10 mouse cellular contexts compared by ENCODE assay signal in the genomic region with DNA sequence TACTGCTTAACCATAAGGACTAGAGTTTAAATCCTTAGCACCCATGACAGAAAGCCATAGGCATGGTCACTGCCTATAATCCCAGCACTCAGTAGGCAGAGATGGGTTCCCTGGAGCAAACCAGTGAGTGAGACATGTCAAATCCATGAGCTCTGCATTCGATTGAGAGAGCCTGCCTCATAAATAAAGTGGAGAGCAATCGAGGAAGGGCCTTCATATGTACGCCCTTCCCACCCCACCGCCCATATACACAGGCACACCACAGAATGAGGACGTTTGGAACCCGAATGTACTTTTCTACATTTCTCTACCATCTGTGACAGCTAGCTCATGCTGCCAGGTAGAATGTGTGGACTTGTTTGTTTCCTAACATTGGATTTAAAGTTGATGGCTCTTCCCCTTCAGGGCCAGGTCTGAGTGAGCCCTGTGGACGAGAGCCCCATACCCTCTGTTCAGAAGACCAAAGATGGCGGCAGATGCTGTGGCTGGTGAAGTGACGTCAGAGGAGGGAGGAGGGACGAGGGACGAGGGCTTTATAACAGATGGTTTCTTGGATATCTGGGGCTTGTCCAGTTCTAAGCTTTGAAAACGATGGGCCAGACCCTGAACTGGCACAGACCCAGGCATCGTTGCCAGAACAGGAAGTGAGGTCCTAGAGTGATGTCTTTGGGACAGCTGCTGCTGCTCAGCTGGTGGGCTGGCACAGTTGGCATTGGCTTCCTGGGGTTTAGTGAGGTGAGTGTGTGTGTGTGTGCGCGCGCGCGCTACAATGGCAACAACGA. TPM values are rescaled to one million over a fixed set of nuclear protein-coding genes. Genes with fewer than 3 reads are reported as not detected.
DNase-seq lines count a peak whose midpoint lies in the region; ATAC-seq and TF ChIP-seq lines count a peak whose summit lies in the region.
"Had no signal": no experiment of that assay in that cellular context is flagged by ENCODE, and none has a peak within 500 bp of the region (broad histone marks: within the 10 kb centered on the region; RNA-seq: fewer than 3 reads in every experiment).

No protein-coding gene starts in this region.

- H3K9ac ChIP-seq in lung, embryonic 16.5 days (ENCODE audit: low read length): no peak overlapping the region

- H3K9me3 ChIP-seq in lung, embryonic 16.5 days (ENCODE audit: control insufficient read depth, low read length): no peaks in the 10 kb centered on the region
- H3K9me3 ChIP-seq: limb, embryonic 10.5 days had no signal

- no peak overlapping the region for H3K4me2 ChIP-seq in lung, embryonic 16.5 days (ENCODE audit: low read depth, low read length)
- no peak overlapping the region for H3K4me2 ChIP-seq in myocyte (ENCODE audit: low read depth)
- H3K4me2 ChIP-seq: heart, embryonic 11.5 days had no signal

- H3K4me1 ChIP-seq in lung, embryonic 16.5 days (replicated peaks; ENCODE audit: control insufficient read depth, insufficient read depth, low read length): peaks cover 15% of the 10 kb centered on the region

- H3K4me3 ChIP-seq in lung, embryonic 16.5 days (ENCODE audit: low read length): no peak overlapping the region
- H3K4me3 ChIP-seq in myocyte: no peak overlapping the region
- H3K4me3 ChIP-seq: limb, embryonic 10.5 days had no signal

- H3K27me3 ChIP-seq in lung, embryonic 16.5 days (ENCODE audit: control insufficient read depth, insufficient read depth, low read depth, low read length): no peaks in the 10 kb centered on the region
- no peaks in the 10 kb centered on the region for H3K27me3 ChIP-seq in myocyte (ENCODE audit: control insufficient read depth, insufficient read depth, insufficient read length)

- no peak overlapping the region for H3K27ac ChIP-seq in lung, embryonic 16.5 days (ENCODE audit: low read length)
- H3K27ac ChIP-seq: limb, embryonic 10.5 days had no signal

- no peak for TF ChIP-seq POLR2A in myocyte (IDR thresholded peaks at IDR 0.05; ENCODE audit: insufficient read length, low read depth)

- H3K79me2 ChIP-seq in myocyte (ENCODE audit: control insufficient read depth, insufficient read depth): peaks cover 10% of the 10 kb centered on the region

- no peaks in the 10 kb centered on the region for H3K36me3 ChIP-seq in lung, embryonic 16.5 days (ENCODE audit: control insufficient read depth, insufficient read depth, low read length)
- H3K36me3 ChIP-seq in myocyte (ENCODE audit: control insufficient read depth, insufficient read depth): no peaks in the 10 kb centered on the region
- H3K36me3 ChIP-seq: limb, embryonic 10.5 days had no signal

- WGBS in lung, embryonic 16.5 days: 68% methylated on average over 19 of the region's 19 CpGs

- peak; percentile 29; the same call in 1 of the 2 replicates for ATAC-seq in lung, embryonic 16.5 days (ENCODE audit: low read depth)
- ATAC-seq in erythroblast, adult 5-6 weeks (replicated peaks; ENCODE audit: low FRiP score, poor library complexity, severe bottlenecking): no peak
- ATAC-seq in erythroid progenitor cell, adult 5-6 weeks (replicated peaks; ENCODE audit: low FRiP score, poor library complexity, severe bottlenecking): no peak

- DNase-seq in lung, postnatal 25 days (ENCODE audit: low spot score): no peak
- peak; percentile 86 to 87 for DNase-seq in cerebellum, adult 18-20 months
- DNase-seq in cerebellum, postnatal 4 days (ENCODE audit: low spot score in 2 of 2): peak; percentile 55 to 83
- DNase-seq: kidney, adult 8-10 months had no signal

- no peak overlapping the region for H3ac ChIP-seq in myocyte (ENCODE audit: control insufficient read depth, insufficient read length)

TF ChIP-seq in myocyte, 11 proteins besides CTCF, POLR2A, EP300 and RAD21:
- no peak for TF ChIP-seq USF1 (IDR thresholded peaks at IDR 0.05; ENCODE audit: low read depth)
- TF ChIP-seq E2F4 (IDR thresholded peaks at IDR 0.05; ENCODE audit: insufficient read depth): no peak
- TF ChIP-seq MAX (IDR thresholded peaks at IDR 0.05; ENCODE audit: low read depth): no peak
- peak in 2 of 3 experiments; percentile 73 to 78 for TF ChIP-seq MYOD1 (IDR thresholded peaks at IDR 0.05; ENCODE audit: control insufficient read depth in 1 of 3, insufficient read length in 2 of 3, low read depth in 2 of 3)
- TF ChIP-seq CEBPB (IDR thresholded peaks at IDR 0.05; ENCODE audit: insufficient read depth, poor library complexity, severe bottlenecking): no peak
- TF ChIP-seq SRF (IDR thresholded peaks at IDR 0.05; ENCODE audit: control insufficient read depth, insufficient read length, low read depth): no peak
- no peak for TF ChIP-seq TCF3 (IDR thresholded peaks at IDR 0.05; ENCODE audit: insufficient read length, low read depth)
- TF ChIP-seq POLR2AphosphoS2 (IDR thresholded peaks at IDR 0.05; ENCODE audit: insufficient read length, low read depth): no peak
- no peak for TF ChIP-seq REST (IDR thresholded peaks at IDR 0.05; ENCODE audit: insufficient read depth, insufficient read length)
- no peak for TF ChIP-seq TCF12 (IDR thresholded peaks at IDR 0.05; ENCODE audit: insufficient read depth, poor library complexity, severe bottlenecking)
- peak in 2 of 3 experiments; percentile 43 to 66 for TF ChIP-seq MYOG (IDR thresholded peaks at IDR 0.05; ENCODE audit: control insufficient read depth in 1 of 3, insufficient read depth in 1 of 3, insufficient read length in 2 of 3, low read depth in 2 of 3)

RNA-seq across cellular contexts. Expression of a gene that starts 42.1 kb away (rescaled TPM):
- polyA plus RNA-seq in lung, embryonic 16.5 days (2015; fragmentation: Nextera tagmentation; extraction: Ambion mirVana): 24.7 and 24.9 TPM in 2 replicates
- polyA plus RNA-seq in myocyte (2012; fragmentation: generic; extraction: Trizol): 16.9 TPM
- 1.5 and 4.8 TPM in 2 replicates for total RNA-seq in erythroblast, adult 5-6 weeks (2015; ENCODE audit: low replicate concordance)
- total RNA-seq in erythroblast, adult 5-6 weeks (2017; ENCODE audit: low replicate concordance): 3.9 and 8.3 TPM in 2 replicates
- total RNA-seq in erythroid progenitor cell, adult 5-6 weeks (2015; ENCODE audit: low replicate concordance): 0.84 and 2.9 TPM in 2 replicates
- total RNA-seq in erythroid progenitor cell, adult 5-6 weeks (2017; ENCODE audit: low replicate concordance): 0.61 and 2.6 TPM in 2 replicates
